In genomic region chr7:132930850-132931559, GRCm38 (mm10) we compare ENCODE assay signal across 8 mouse cellular contexts. TPM values are rescaled to one million over a fixed set of nuclear protein-coding genes. Genes with fewer than 3 reads are reported as not detected.
DNase-seq lines count a peak whose midpoint lies in the region; ATAC-seq lines count a peak whose summit lies in the region.

Zranb1 (plus strand) TSS chr7:132931142.

- H3K4me1 ChIP-seq in heart, embryonic 10.5 days = 0 out of 2 replicates have a peak, but pooled peaks cover 7% of the 10 kb centered on the region
- H3K4me1 ChIP-seq in kidney, embryonic 15.5 days = peaks cover 19% of the 10 kb centered on the region

- H3K27ac ChIP-seq in heart, embryonic 10.5 days = peak within 1 kb of the TSS; percentile 98
- H3K27ac ChIP-seq in kidney, embryonic 15.5 days = peak within 1 kb of the TSS; percentile 99

- H3K4me3 ChIP-seq in heart, embryonic 10.5 days = peak within 1 kb of the TSS; percentile 97
- peak within 1 kb of the TSS; percentile 98 for H3K4me3 ChIP-seq in kidney, embryonic 15.5 days (replicated peaks)

- H3K9me3 ChIP-seq in heart, embryonic 10.5 days = no peaks in the 10 kb centered on the region
- H3K9me3 ChIP-seq in kidney, embryonic 15.5 days (replicated peaks) = no peaks in the 10 kb centered on the region

- H3K4me2 ChIP-seq in kidney, embryonic 15.5 days = peak within 1 kb of the TSS; percentile 66

- H3K9ac ChIP-seq in kidney, embryonic 15.5 days = peak within 1 kb of the TSS; percentile 96

- H3K36me3 ChIP-seq in heart, embryonic 10.5 days = no peaks in the 10 kb centered on the region
- H3K36me3 ChIP-seq in kidney, embryonic 15.5 days = no peaks in the 10 kb centered on the region

- WGBS in heart, embryonic 10.5 days = under 1% methylated on average over 88 of the region's 93 CpGs
- under 1% methylated on average over 87 of the region's 93 CpGs for WGBS in kidney, embryonic 15.5 days

- ATAC-seq in erythroblast, adult 5-6 weeks (replicated peaks; ENCODE audit: low FRiP score, poor library complexity, severe bottlenecking) = peak; percentile 94
- peak; percentile 100 for ATAC-seq in kidney, embryonic 15.5 days (replicated peaks; ENCODE audit: low FRiP score)
- ATAC-seq in monocyte, adult 5-6 weeks (replicated peaks; ENCODE audit: insufficient number of reproducible peaks, low FRiP score, low TSS enrichment, poor library complexity, severe bottlenecking) = peak; percentile 89

- no peaks in the 10 kb centered on the region for H3K27me3 ChIP-seq in heart, embryonic 10.5 days (ENCODE audit: insufficient read depth, poor library complexity, severe bottlenecking)
- H3K27me3 ChIP-seq in kidney, embryonic 15.5 days = no peaks in the 10 kb centered on the region

- DNase-seq in B cell, adult 2 months = peak; percentile 98
- DNase-seq in brain, adult 2 months (ENCODE audit: low read depth, low spot score) = peak; percentile 99
- peak; percentile 99 for DNase-seq in heart, embryonic 10.5 days (ENCODE audit: low spot score)
- peak; percentile 98 for DNase-seq in liver
- peak; percentile 97 to 98 for DNase-seq in spleen, postnatal 4 days (ENCODE audit: low spot score in 2 of 2)

RNA-seq across cellular contexts. Expression of gene Zranb1, which starts in this region (rescaled TPM):
- 27.5 and 29.9 TPM in 2 replicates for total RNA-seq in erythroblast, adult 5-6 weeks (2015; ENCODE audit: low replicate concordance)
- total RNA-seq in erythroblast, adult 5-6 weeks (2017; ENCODE audit: low replicate concordance) = 46.0 and 59.7 TPM in 2 replicates
- 7.0 and 8.3 TPM in 2 replicates for polyA plus RNA-seq in heart, embryonic 10.5 days (2016; fragmentation: Nextera tagmentation; extraction: Ambion mirVana)
- 12.7 and 12.9 TPM in 2 replicates for polyA plus RNA-seq in kidney, embryonic 15.5 days (2015; fragmentation: Nextera tagmentation; extraction: Ambion mirVana)
- total RNA-seq in monocyte, adult 5-6 weeks (2017) = 63.6 to 72.5 TPM (median 67.5 TPM) in 3 replicates

Comparison
In these comparisons a context has a peak if more than half of its experiments do, and no peak if none do; other contexts are left out.
1. Peak in every context shown above with its lines: DNase-seq, ATAC-seq, H3K4me3 ChIP-seq and H3K27ac ChIP-seq.